Mouse (Mus musculus) limb, embryonic 14.5 days (tissue): ENCODE results near the gene Mbnl2. TPM values are rescaled to one million over a fixed set of nuclear protein-coding genes. Genes with fewer than 3 reads are reported as not detected.
A peak's percentile ranks its signal among the peaks of the same experiment; 100 is the strongest.

Experiments
- ATAC-seq: fragments of 200-750 bp; cut with Nextera tagmentation; 2 replicates; pipeline ENCODE4 v1.8.0; 2017; ENCODE audit warnings: low read depth, moderate number of reproducible peaks, moderate TSS enrichment; ENCODE audit not compliant: low FRiP score
- DNase-seq: peaks from one replicate; pipeline ENCODE4 v3.0.0-alpha.2; 2015; ENCODE audit warnings: low spot score
- H3K27ac ChIP-seq: fragments of 300-500 bp; sonication (generic); replicated peaks from 2 replicates; pipeline ENCODE4 v1.5.1; 2014; ENCODE audit warnings: low read depth, mild to moderate bottlenecking, low read length, moderate library complexity, mixed read lengths
- H3K27me3 ChIP-seq: fragments of 300-500 bp; sonication (generic); 2 replicates; pipeline ENCODE4 v1.6.1; 2014; ENCODE audit warnings: low read length, mixed read lengths; ENCODE audit not compliant: control insufficient read depth, insufficient read depth
- H3K36me3 ChIP-seq: fragments of 300-500 bp; sonication (generic); 2 replicates; pipeline ENCODE4 v1.6.1; 2014; ENCODE audit warnings: mild to moderate bottlenecking, low read length, moderate library complexity, mixed read lengths; ENCODE audit not compliant: control insufficient read depth, insufficient read depth
- H3K4me1 ChIP-seq: fragments of 300-500 bp; sonication (generic); 2 replicates; pipeline ENCODE4 v1.6.1; 2014; ENCODE audit warnings: antibody characterized with exemption, low read length, mixed read lengths; ENCODE audit not compliant: control insufficient read depth, insufficient read depth
- H3K4me2 ChIP-seq: fragments of 300-500 bp; sonication (generic); replicated peaks from 2 replicates; pipeline ENCODE4 v1.6.1; 2014; ENCODE audit warnings: low read depth, mild to moderate bottlenecking, low read length, moderate library complexity; ENCODE audit not compliant: severe bottlenecking
- H3K4me3 ChIP-seq: fragments of 300-500 bp; sonication (generic); replicated peaks from 2 replicates; pipeline ENCODE4 v1.5.1; 2014; ENCODE audit warnings: low read length
- H3K9ac ChIP-seq: fragments of 300-500 bp; sonication (generic); 2 replicates; pipeline ENCODE4 v1.6.1; 2014; ENCODE audit warnings: mild to moderate bottlenecking, low read depth, low read length, moderate library complexity; ENCODE audit not compliant: severe bottlenecking
- H3K9me3 ChIP-seq: fragments of 300-500 bp; sonication (generic); 2 replicates; pipeline ENCODE4 v1.6.1; 2016; ENCODE audit warnings: low read length; ENCODE audit not compliant: control insufficient read depth
- POLR2A ChIP-seq: fragments of 200-500 bp; IDR thresholded peaks from 2 replicates; pipeline ENCODE4 v1.8.0; 2012; ENCODE audit warnings: inconsistent platforms, mild to moderate bottlenecking, moderate library complexity, borderline replicate concordance; ENCODE audit not compliant: insufficient read depth, insufficient read length; ENCODE audit errors: extremely low read depth
- WGBS: fragments of 180-500 bp; shearing (Covaris S2); extraction: QIAGEN DNeasy Blood & Tissue Kit; methylation state at CpG from one replicate; pipeline ENCODE4 v1.1.7; 2014; 5-methylcytosine and 5-hydroxymethylcytosine counted together
- polyA plus RNA-seq, 2 experiments: library from polyadenylated mRNA; depleted of rRNA in 1 of 2; stranded (reverse) in 1 of 2; unstranded in 1 of 2; fragments of >200 nt; fragmentation: Nextera tagmentation in 1 of 2; extraction: Ambion mirVana in 1 of 2; gene quantifications; 2 replicates each; pipeline versions ENCODE4 v1.2.1 to v1.2.3; 2012 to 2014

The Mbnl2 gene
- polyA plus RNA-seq, 2 experiments = 109 to 161 TPM

DNA sequence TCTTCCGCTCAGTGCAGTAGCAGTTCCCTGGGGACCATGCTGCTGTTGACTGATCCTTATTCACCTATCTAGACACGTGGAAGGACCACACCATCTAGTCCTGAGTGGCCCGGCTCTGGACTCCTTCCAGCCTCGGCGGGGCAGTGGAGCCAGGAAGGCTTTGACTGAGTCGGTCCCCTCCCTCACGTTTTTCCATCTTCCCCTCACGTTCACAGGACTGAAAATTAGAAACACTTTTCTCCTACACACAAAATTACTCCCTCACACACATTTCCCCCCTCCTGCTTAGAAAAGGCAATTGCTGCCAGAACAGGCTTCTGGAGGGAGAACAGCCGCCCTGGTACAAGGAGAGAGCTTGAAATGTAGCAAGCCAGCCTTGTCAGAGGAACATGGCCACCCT, 13.6 kb downstream of the Mbnl2 start:
- TF ChIP-seq POLR2A = no peak
- 26% methylated on average over 9 of the region's 9 CpGs for WGBS
- H3K4me3 ChIP-seq = no peak overlapping the region
- H3K36me3 ChIP-seq = peaks cover 18% of the 10 kb centered on the region; the same call in 1 of the 2 replicates
- peak overlapping the region; percentile 32 for H3K4me2 ChIP-seq
- H3K9ac ChIP-seq = no peak overlapping the region
- peaks cover 68% of the 10 kb centered on the region for H3K4me1 ChIP-seq
- no peaks in the 10 kb centered on the region for H3K9me3 ChIP-seq
- peak overlapping the region; percentile 81 for H3K27ac ChIP-seq
- DNase-seq = peak; percentile 77
- H3K27me3 ChIP-seq = no peaks in the 10 kb centered on the region
- ATAC-seq = no peak

DNA sequence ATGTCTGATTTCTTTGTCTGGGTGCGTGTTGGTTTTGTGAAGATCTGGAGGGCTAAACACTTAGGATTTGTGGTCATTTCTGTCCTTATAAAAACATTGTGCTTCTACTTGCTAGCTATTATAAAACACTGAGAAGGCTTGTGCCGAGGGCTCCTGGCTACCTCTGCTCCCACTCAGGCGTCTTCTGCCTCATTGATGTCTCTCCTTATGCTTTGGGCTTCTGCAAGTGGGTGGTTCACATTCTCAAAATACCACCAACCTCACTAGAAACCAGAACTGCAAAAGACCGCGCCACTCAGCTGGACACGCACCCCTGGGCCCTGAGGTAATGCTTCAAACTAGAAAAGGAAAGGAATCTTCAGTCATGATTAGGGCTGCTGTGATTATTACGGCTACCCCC, 14.1 kb downstream of the Mbnl2 start:
- ATAC-seq = no peak
- no peak for TF ChIP-seq POLR2A
- WGBS = 55% methylated on average over 7 of the region's 7 CpGs
- peak overlapping the region; percentile 81 for H3K27ac ChIP-seq
- peak overlapping the region; percentile 17; the same call in 1 of the 2 replicates for H3K4me2 ChIP-seq
- no peaks in the 10 kb centered on the region for H3K9me3 ChIP-seq
- DNase-seq = no peak
- no peak overlapping the region for H3K9ac ChIP-seq
- no peaks in the 10 kb centered on the region for H3K27me3 ChIP-seq
- H3K4me1 ChIP-seq = peaks cover 70% of the 10 kb centered on the region
- H3K36me3 ChIP-seq = peaks cover 18% of the 10 kb centered on the region; the same call in 1 of the 2 replicates
- H3K4me3 ChIP-seq = no peak overlapping the region

DNA sequence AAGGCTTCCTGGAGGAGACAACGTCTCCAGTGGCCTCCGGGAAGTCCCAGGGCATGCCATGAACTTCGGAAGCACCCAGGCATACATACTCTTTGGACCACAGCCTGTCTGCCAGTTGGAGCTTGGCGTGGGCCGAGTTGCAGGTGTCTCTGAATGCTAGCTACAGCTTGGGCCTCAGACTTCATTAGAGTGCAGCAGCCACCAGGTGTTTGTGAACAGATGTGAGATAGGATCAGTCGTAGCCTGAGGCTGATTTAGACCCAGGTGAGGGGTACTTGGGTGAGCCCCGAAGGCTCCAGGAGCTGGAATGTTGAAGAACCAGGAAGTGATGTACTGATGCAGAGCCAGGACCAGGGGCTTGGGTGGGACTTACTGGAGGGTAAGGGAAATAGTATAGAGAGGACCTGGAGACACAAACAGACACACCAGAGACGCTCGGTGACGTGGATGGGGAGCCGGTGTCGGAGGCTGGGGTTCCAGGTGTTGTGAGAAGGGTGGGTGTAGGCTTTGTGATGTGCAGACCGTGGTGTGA, 15.8 kb downstream of the Mbnl2 start:
- no peak for TF ChIP-seq POLR2A
- Histone ChIP-seq H3K4me2 (no peak overlapping the region), H3K9ac (no peak overlapping the region), H3K36me3 (peaks cover 20% of the 10 kb centered on the region; the same call in 1 of the 2 replicates), H3K27me3 (no peaks in the 10 kb centered on the region), H3K9me3 (no peaks in the 10 kb centered on the region), H3K4me1 (peaks cover 78% of the 10 kb centered on the region), H3K27ac (no peak overlapping the region), H3K4me3 (no peak overlapping the region)
- WGBS = 80% methylated on average over 13 of the region's 13 CpGs
- DNase-seq (no peak), ATAC-seq (no peak)

DNA sequence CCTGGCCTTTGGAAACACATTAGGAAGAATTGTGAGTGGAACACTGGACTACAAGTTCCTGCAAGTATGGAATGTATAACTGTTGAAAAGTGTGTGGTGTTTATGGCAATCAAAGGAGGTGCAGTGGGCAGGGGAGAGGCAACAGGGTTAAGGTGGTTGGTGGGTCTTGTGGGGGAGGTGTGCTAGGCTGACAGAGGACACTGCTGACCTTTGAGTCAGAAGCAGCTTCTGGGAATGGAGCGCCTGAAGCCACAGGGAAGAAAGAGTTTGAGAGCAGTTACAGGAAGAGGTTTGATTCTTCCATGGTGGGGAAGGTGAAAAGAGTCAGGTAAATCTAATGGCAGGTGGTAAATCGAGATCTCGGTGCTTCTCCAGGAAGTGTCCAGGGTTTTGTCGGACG, 16.7 kb downstream of the Mbnl2 start:
- no peak overlapping the region for H3K9ac ChIP-seq
- DNase-seq (no peak), ATAC-seq (no peak)
- peaks cover 78% of the 10 kb centered on the region for H3K4me1 ChIP-seq
- no peak overlapping the region for H3K27ac ChIP-seq
- no peaks in the 10 kb centered on the region for H3K27me3 ChIP-seq
- 77% methylated on average over 5 of the region's 5 CpGs for WGBS
- TF ChIP-seq POLR2A = no peak
- H3K4me2 ChIP-seq = no peak overlapping the region
- no peak overlapping the region for H3K4me3 ChIP-seq
- H3K9me3 ChIP-seq = no peaks in the 10 kb centered on the region
- peaks cover 13% of the 10 kb centered on the region; the same call in 1 of the 2 replicates for H3K36me3 ChIP-seq

DNA sequence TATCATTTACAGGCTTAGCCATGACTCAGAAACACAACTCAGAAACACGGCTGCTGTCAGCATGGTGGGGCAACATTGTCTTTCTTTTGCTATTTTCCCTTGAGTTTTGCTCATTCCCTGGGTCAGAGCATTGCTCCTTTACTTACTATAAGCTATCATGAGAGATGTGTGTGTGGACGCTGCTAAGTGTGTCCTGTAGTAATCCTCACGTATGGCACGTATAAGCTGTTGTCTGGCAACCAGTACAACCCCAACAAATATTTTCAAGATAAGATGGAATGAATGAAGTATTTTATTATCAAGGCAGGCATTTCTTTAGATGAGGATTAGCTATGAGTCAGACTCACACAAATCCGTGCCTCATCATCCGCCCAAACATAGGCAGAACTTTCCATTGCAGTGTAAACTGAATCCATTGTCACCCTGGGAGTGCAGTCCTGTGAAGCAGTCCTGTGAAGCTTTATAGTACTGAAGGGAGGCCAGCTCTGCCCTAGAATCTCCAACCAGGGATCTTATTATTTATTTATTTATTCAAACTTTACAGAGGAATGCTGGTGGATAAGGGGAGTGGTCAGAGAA, 17.2 kb downstream of the Mbnl2 start:
- no peak for TF ChIP-seq POLR2A
- H3K36me3 ChIP-seq = peaks cover 12% of the 10 kb centered on the region; the same call in 1 of the 2 replicates
- no peak overlapping the region for H3K4me3 ChIP-seq
- peaks cover 78% of the 10 kb centered on the region for H3K4me1 ChIP-seq
- no peaks in the 10 kb centered on the region for H3K9me3 ChIP-seq
- no peaks in the 10 kb centered on the region for H3K27me3 ChIP-seq
- ATAC-seq (no peak), DNase-seq (no peak)
- WGBS = 75% methylated on average over 6 of the region's 6 CpGs
- H3K27ac ChIP-seq = no peak overlapping the region
- no peak overlapping the region for H3K9ac ChIP-seq
- no peak overlapping the region for H3K4me2 ChIP-seq

DNA sequence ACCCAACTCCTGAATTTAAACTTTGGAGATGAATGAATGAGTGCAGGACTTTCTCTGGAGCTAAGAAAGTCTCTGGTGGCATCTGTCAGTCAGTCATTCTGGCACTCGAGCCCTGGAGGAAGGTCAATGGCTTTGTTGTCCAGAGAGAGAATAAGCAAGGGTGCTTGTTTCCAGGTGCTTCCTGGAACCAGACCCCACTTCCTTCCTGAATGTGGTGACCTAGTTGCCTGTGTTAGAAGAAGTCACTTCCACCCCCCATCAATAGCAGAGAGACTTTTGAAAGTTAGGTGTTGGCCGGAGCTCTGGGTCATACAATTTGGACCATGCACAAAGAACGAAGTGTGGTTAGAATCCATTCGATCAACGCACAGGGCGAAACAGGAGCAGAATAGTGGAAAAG, 19.0 kb downstream of the Mbnl2 start:
- Histone ChIP-seq H3K4me3 (no peak overlapping the region), H3K4me2 (no peak overlapping the region), H3K36me3 (peaks cover 12% of the 10 kb centered on the region; the same call in 1 of the 2 replicates), H3K9me3 (no peaks in the 10 kb centered on the region), H3K4me1 (peaks cover 77% of the 10 kb centered on the region), H3K27ac (peak overlapping the region; percentile 63), H3K27me3 (no peaks in the 10 kb centered on the region), H3K9ac (no peak overlapping the region)
- 75% methylated on average over 6 of the region's 6 CpGs for WGBS
- TF ChIP-seq POLR2A = no peak
- ATAC-seq = no peak
- no peak for DNase-seq
